Mouse (Mus musculus) CH12.LX (cell line): ENCODE measurements around the gene Dyrk3. TPM values are rescaled to one million over a fixed set of nuclear protein-coding genes. Genes with fewer than 3 reads are reported as not detected.

ENCODE experiments used
- DNase-seq: peaks from one replicate; pipeline ENCODE4 v3.0.0-alpha.2; 2013; ENCODE audit errors: extremely low read depth
- H3K27ac ChIP-seq: 2 replicates; pipeline ENCODE4 v1.5.1; 2012; ENCODE audit warnings: low read depth, mild to moderate bottlenecking, control low read depth, moderate library complexity; ENCODE audit not compliant: insufficient read depth
- H3K27me3 ChIP-seq: replicated peaks from 2 replicates; pipeline ENCODE3; 2012; ENCODE audit warnings: inconsistent platforms
- H3K36me3 ChIP-seq, 2 experiments: replicated peaks in 1 of 2; 2 replicates each; pipeline versions ENCODE3 to v1.6.1; 2012; ENCODE audit warnings: inconsistent platforms in 1 of 2, low read length in 1 of 2, mild to moderate bottlenecking in 1 of 2, mixed read lengths in 1 of 2, moderate library complexity in 1 of 2; ENCODE audit not compliant: control insufficient read depth in 1 of 2, insufficient read depth in 1 of 2
- H3K4me1 ChIP-seq, 2 experiments: 2 replicates each; pipeline ENCODE4 v1.6.1; 2012; ENCODE audit warnings: inconsistent platforms in 1 of 2, moderate library complexity in 1 of 2; ENCODE audit not compliant: insufficient read depth in 2 of 2, control insufficient read depth in 1 of 2
- H3K4me2 ChIP-seq: 2 replicates; pipeline ENCODE4 v1.6.1; 2012; ENCODE audit warnings: low read depth, mild to moderate bottlenecking, control low read depth; ENCODE audit not compliant: poor library complexity, insufficient read depth, severe bottlenecking
- H3K4me3 ChIP-seq, 3 experiments: fragments of 150-350 bp in 1 of 3; sonication (generic) in 1 of 3; replicated peaks in 1 of 3; 2 replicates each; pipeline versions ENCODE3 to v1.5.1; 2011 to 2012; ENCODE audit warnings: low read depth in 2 of 3, low read length in 2 of 3, mild to moderate bottlenecking in 2 of 3, moderate library complexity in 2 of 3, control low read depth in 1 of 3, improper control_type of control experiment in 1 of 3, inconsistent platforms in 1 of 3, mixed read lengths in 1 of 3; ENCODE audit not compliant: poor library complexity in 1 of 3
- H3K79me2 ChIP-seq: replicated peaks from 2 replicates; pipeline ENCODE4 v1.6.1; 2012; ENCODE audit warnings: mild to moderate bottlenecking, moderate library complexity; ENCODE audit not compliant: control insufficient read depth, poor library complexity, insufficient read depth, severe bottlenecking; ENCODE audit errors: extremely low read depth
- H3K9ac ChIP-seq: 2 replicates; pipeline ENCODE4 v1.6.1; 2012; ENCODE audit warnings: low read depth, mild to moderate bottlenecking, control low read depth, moderate library complexity; ENCODE audit not compliant: insufficient read depth
- H3K9me3 ChIP-seq: replicated peaks from 2 replicates; pipeline ENCODE3; 2012; ENCODE audit warnings: low read length, inconsistent platforms, mixed read lengths
- E2F4 ChIP-seq: IDR thresholded peaks from 2 replicates; pipeline ENCODE4 v1.6.1; 2011; ENCODE audit warnings: low read depth, low read length, improper control_type of control experiment; ENCODE audit not compliant: insufficient replicate concordance
- ELF1 ChIP-seq: IDR thresholded peaks from 2 replicates; pipeline ENCODE4 v1.6.1; 2014; ENCODE audit warnings: low read depth, mild to moderate bottlenecking, inconsistent platforms, low read length, improper control_type of control experiment
- ETS1 ChIP-seq: conservative IDR thresholded peaks from 2 replicates; pipeline ENCODE4 v1.6.1; 2012; ENCODE audit warnings: low read depth, mild to moderate bottlenecking, inconsistent platforms, low read length, improper control_type of control experiment, moderate library complexity
- GABPA ChIP-seq: IDR thresholded peaks from 2 replicates; pipeline ENCODE4 v1.6.1; 2012; ENCODE audit warnings: low read depth, low read length, improper control_type of control experiment, inconsistent platforms; ENCODE audit not compliant: insufficient replicate concordance
- IRF4 ChIP-seq: IDR thresholded peaks from 2 replicates; pipeline ENCODE4 v1.6.1; 2014; ENCODE audit warnings: low read depth, mild to moderate bottlenecking, inconsistent platforms, low read length, improper control_type of control experiment
- JUN ChIP-seq: IDR thresholded peaks from 2 replicates; pipeline ENCODE4 v1.6.1; 2011; ENCODE audit warnings: low read depth, mild to moderate bottlenecking, low read length, improper control_type of control experiment, moderate library complexity; ENCODE audit not compliant: insufficient read depth
- JUND ChIP-seq: conservative IDR thresholded peaks from 2 replicates; pipeline ENCODE4 v1.6.1; 2011; ENCODE audit warnings: low read depth, low read length, improper control_type of control experiment
- MAFK ChIP-seq: IDR thresholded peaks from 2 replicates; pipeline ENCODE4 v1.6.1; 2011; ENCODE audit warnings: low read length, improper control_type of control experiment; ENCODE audit not compliant: insufficient replicate concordance
- MAX ChIP-seq: IDR thresholded peaks from 2 replicates; pipeline ENCODE4 v1.6.1; 2011; ENCODE audit warnings: low read length, improper control_type of control experiment
- MAZ ChIP-seq: IDR thresholded peaks from 2 replicates; pipeline ENCODE4 v1.6.1; 2012; ENCODE audit warnings: low read depth, mild to moderate bottlenecking, inconsistent platforms, low read length, improper control_type of control experiment, moderate library complexity
- MXI1 ChIP-seq: IDR thresholded peaks from 2 replicates; pipeline ENCODE4 v1.6.1; 2011; ENCODE audit warnings: mild to moderate bottlenecking, low read depth, low read length, improper control_type of control experiment
- MYC ChIP-seq: IDR thresholded peaks from 2 replicates; pipeline ENCODE4 v1.6.1; 2011; ENCODE audit warnings: low read depth, mild to moderate bottlenecking, improper control_type of control experiment, low read length
- PAX5 ChIP-seq: IDR thresholded peaks from 2 replicates; pipeline ENCODE4 v1.6.1; 2012; ENCODE audit warnings: low read length, inconsistent platforms, mixed read lengths
- RAD21 ChIP-seq: IDR thresholded peaks from 2 replicates; pipeline ENCODE4 v1.6.1; 2011; ENCODE audit warnings: low read depth, mild to moderate bottlenecking, low read length, improper control_type of control experiment, moderate library complexity
- UBTF ChIP-seq: IDR thresholded peaks from 2 replicates; pipeline ENCODE4 v1.6.1; 2012; ENCODE audit warnings: low read depth, mild to moderate bottlenecking, inconsistent platforms, low read length, improper control_type of control experiment, moderate library complexity
- USF2 ChIP-seq: conservative IDR thresholded peaks from 2 replicates; pipeline ENCODE4 v1.6.1; 2011; ENCODE audit warnings: low read depth, low read length, improper control_type of control experiment
- ZMIZ1 ChIP-seq: IDR thresholded peaks from 2 replicates; pipeline ENCODE4 v1.6.1; 2012; ENCODE audit warnings: low read depth, mild to moderate bottlenecking, inconsistent platforms, low read length, improper control_type of control experiment
- dilution Hi-C: fragments of 300-500 bp; cut with MboI; formaldehyde crosslinking; loops from 2 replicates; pipeline ENCODE4 v1.14.3; 2020; ENCODE audit warnings: low sequenced_read_pairs; ENCODE audit not compliant: extremely low pct_unique_long_range_greater_than_20kb, extremely low pct_ligation_motif_present
- in situ Hi-C: fragments of 300-500 bp; cut with MboI; formaldehyde crosslinking; loops from 3 replicates; pipeline ENCODE4 v1.14.3; 2019; ENCODE audit warnings: low sequenced_read_pairs, low pct_ligation_motif_present, low pct_unique_long_range_greater_than_20kb, mixed read lengths
- polyA plus RNA-seq: library from polyadenylated mRNA; unstranded; fragments of >175 nt; gene quantifications from 2 replicates; pipeline ENCODE4 v1.2.1, GENCODE M21; 2012; ENCODE audit warnings: low read depth; ENCODE audit not compliant: insufficient read length
- total RNA-seq, 2 experiments: library from RNA; depleted of rRNA; stranded (reverse); fragments of 300-350 nt in 1 of 2; fragments of >200 nt in 1 of 2; gene quantifications; 2 replicates each; pipeline ENCODE4 v1.2.3; 2012 to 2014

The Dyrk3 gene
- total and polyA plus RNA-seq, 3 experiments = 6.4 to 10.1 (median 8.2) TPM

- in situ Hi-C loops = no loop called here
- Histone ChIP-seq H3K9ac (no peak overlapping the region), H3K79me2 (peaks cover 43% of the 10 kb centered on the region), H3K4me3 (no peak overlapping the region), H3K4me1 (peaks cover 31 to 74% of the 10 kb centered on the region in 2 experiments), H3K27me3 (no peaks in the 10 kb centered on the region), H3K4me2 (no peak overlapping the region), H3K9me3 (no peaks in the 10 kb centered on the region), H3K36me3 (peaks cover 0 to 18% of the 10 kb centered on the region in 2 experiments), H3K27ac (no peak overlapping the region)
- no peak for DNase-seq
- 0 out of 2 replicates have a peak, but pooled peaks have one; percentile 7 for TF ChIP-seq ETS1
- TF ChIP-seq MXI1 = no peak
- dilution Hi-C loops = no loop called here
Measured at GRCm38 (mm10) chr1:131086907-131087306, 51.2 kb downstream of the Dyrk3 start.

GRCm38 (mm10) chr1:131085957-131086739, 52.0 kb downstream of the Dyrk3 start:
- DNase-seq = no peak
- in situ Hi-C loops = no loop called here
- Histone ChIP-seq H3K4me2 (no peak overlapping the region), H3K27ac (no peak overlapping the region), H3K9me3 (no peaks in the 10 kb centered on the region), H3K79me2 (peaks cover 37% of the 10 kb centered on the region), H3K4me3 (no peak overlapping the region), H3K27me3 (no peaks in the 10 kb centered on the region), H3K9ac (no peak overlapping the region), H3K4me1 (peaks cover 31 to 78% of the 10 kb centered on the region in 2 experiments), H3K36me3 (peaks cover 0 to 20% of the 10 kb centered on the region in 2 experiments)
- TF ChIP-seq MYC (no peak), JUND (no peak), JUN (no peak), UBTF (no peak), PAX5 (no peak), ELF1 (no peak), ZMIZ1 (no peak), RAD21 (no peak), MAZ (no peak), USF2 (no peak), GABPA (no peak), MAFK (no peak), IRF4 (no peak), MAX (no peak), E2F4 (no peak)
- dilution Hi-C loops = no loop called here
